Mouse (Mus musculus) lung, embryonic 15.5 days (tissue): Measurements from ENCODE around the gene Skint3. TPM values are rescaled to one million over a fixed set of nuclear protein-coding genes. Genes with fewer than 3 reads are reported as not detected.
"Not testable (repeated sequence)": the region's sequence is repeated elsewhere in the genome, so short reads cannot be mapped to it uniquely, and the experiment has no call there.

Experiments used
- ATAC-seq: fragments of 200-750 bp; cut with Nextera tagmentation; 2 replicates; pipeline ENCODE4 v1.8.0; 2017; ENCODE audit warnings: moderate number of reproducible peaks, borderline replicate concordance; ENCODE audit not compliant: low FRiP score, low TSS enrichment; ENCODE audit errors: extremely low read depth
- H3K27ac ChIP-seq: fragments of 300-500 bp; sonication (generic); 2 replicates; pipeline ENCODE4 v1.5.1; 2015; ENCODE audit warnings: moderate library complexity, mild to moderate bottlenecking, inconsistent platforms
- H3K27me3 ChIP-seq: fragments of 300-500 bp; sonication (generic); 2 replicates; pipeline ENCODE4 v1.6.1; 2015; ENCODE audit warnings: inconsistent platforms
- H3K36me3 ChIP-seq: fragments of 300-500 bp; sonication (generic); 2 replicates; pipeline ENCODE4 v1.6.1; 2015; ENCODE audit warnings: inconsistent platforms
- H3K4me1 ChIP-seq: fragments of 300-500 bp; sonication (generic); 2 replicates; pipeline ENCODE4 v1.6.1; 2015; ENCODE audit warnings: inconsistent platforms
- H3K4me2 ChIP-seq: fragments of 300-500 bp; sonication (generic); 2 replicates; pipeline ENCODE4 v1.6.1; 2015; ENCODE audit warnings: inconsistent platforms, mild to moderate bottlenecking, moderate library complexity
- H3K4me3 ChIP-seq: fragments of 300-500 bp; sonication (generic); 2 replicates; pipeline ENCODE4 v1.5.1; 2015; ENCODE audit warnings: mild to moderate bottlenecking, inconsistent platforms
- H3K9ac ChIP-seq: fragments of 300-500 bp; sonication (generic); 2 replicates; pipeline ENCODE4 v1.6.1; 2015; ENCODE audit warnings: inconsistent platforms
- H3K9me3 ChIP-seq: fragments of 300-500 bp; sonication (generic); 2 replicates; pipeline ENCODE4 v1.6.1; 2016; ENCODE audit warnings: inconsistent platforms
- WGBS: fragments of 180-500 bp; shearing (Covaris S2); methylation state at CpG from one replicate; pipeline ENCODE4 v1.1.7; 2015; 5-methylcytosine and 5-hydroxymethylcytosine counted together
- polyA plus RNA-seq: library from polyadenylated mRNA; unstranded; fragments of >200 nt; fragmentation: Nextera tagmentation; extraction: Ambion mirVana; gene quantifications from 2 replicates; pipeline ENCODE4 v1.2.1, GENCODE M21; 2015

Skint3 gene
- polyA plus RNA-seq: 0.04 TPM in 1 of 2 replicates, not detected in the other

DNA sequence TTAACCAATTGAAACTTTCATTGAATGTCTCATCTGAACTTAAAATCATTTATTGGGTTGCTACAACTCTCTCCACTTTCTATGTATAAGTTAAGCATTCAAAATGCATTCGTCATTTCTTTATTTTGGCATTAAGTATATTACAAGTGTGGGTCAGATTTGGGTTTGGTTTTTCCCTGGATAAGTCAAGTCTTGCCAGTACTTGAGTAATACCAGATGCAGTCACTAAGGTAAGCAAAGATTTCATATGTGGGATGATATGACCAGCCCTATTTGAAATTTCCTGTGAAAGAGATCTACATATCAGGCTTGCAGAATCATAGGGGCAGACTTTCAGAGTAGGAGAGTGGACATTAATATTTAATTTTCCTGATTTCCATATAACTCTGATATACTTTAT is at the start of gene Skint3:
Gene Skint3 (plus strand): TSS at position 301 of the 400 bp plus-strand sequence.
- Histone ChIP-seq H3K4me1 (no peaks in the 10 kb centered on the region), H3K9ac (no peak within 1 kb of the TSS), H3K9me3 (no peaks in the 10 kb centered on the region), H3K4me2 (no peak within 1 kb of the TSS), H3K27me3 (no peaks in the 10 kb centered on the region), H3K4me3 (no peak within 1 kb of the TSS), H3K27ac (no peak within 1 kb of the TSS), H3K36me3 (no peaks in the 10 kb centered on the region)
- no peak for ATAC-seq
- 62% methylated on average over 1 of the region's 1 CpGs for WGBS

DNA sequence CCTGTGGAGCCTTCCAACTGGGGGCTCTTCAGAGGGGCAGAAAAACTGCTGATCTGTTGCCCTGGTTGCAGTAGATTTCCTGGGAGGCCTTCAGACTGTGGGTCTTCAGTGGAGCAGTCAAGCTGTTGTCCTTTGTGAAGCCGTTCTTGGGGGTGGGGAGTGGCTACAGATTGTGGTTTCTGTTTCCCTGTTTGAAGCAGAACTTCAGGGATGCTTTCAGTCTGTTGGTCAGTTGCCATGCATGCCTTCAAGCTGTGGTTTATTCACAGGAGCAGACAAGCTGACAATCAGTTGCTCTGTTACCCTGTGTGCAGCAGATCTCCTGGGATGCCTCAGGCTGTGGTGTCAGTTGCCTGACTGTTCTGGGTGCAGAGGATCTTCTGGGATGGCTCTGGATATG is 11.4 kb downstream of the Skint3 start:
- H3K4me3 ChIP-seq: no peak overlapping the region
- no peak overlapping the region for H3K9ac ChIP-seq
- no peak overlapping the region for H3K4me2 ChIP-seq
- ATAC-seq: no peak
- no peaks in the 10 kb centered on the region for H3K27me3 ChIP-seq
- WGBS: 60% methylated on average over 1 of the region's 1 CpGs
- H3K36me3 ChIP-seq: no peaks in the 10 kb centered on the region
- no peak overlapping the region for H3K27ac ChIP-seq
- H3K4me1 ChIP-seq: no peaks in the 10 kb centered on the region
- H3K9me3 ChIP-seq: no peaks in the 10 kb centered on the region

- Histone ChIP-seq H3K4me1 (no peaks in the 10 kb centered on the region), H3K4me3 (no peak overlapping the region), H3K27me3 (no peaks in the 10 kb centered on the region), H3K9me3 (no peaks in the 10 kb centered on the region), H3K4me2 (no peak overlapping the region), H3K27ac (no peak overlapping the region), H3K9ac (no peak overlapping the region), H3K36me3 (no peaks in the 10 kb centered on the region)
- no peak for ATAC-seq
- 91% methylated on average over 3 of the region's 3 CpGs for WGBS
Observed at GRCm38 (mm10) chr4:112243951-112244350, 11.9 kb downstream of the Skint3 start.

- H3K4me1 ChIP-seq: no peaks in the 10 kb centered on the region
- ATAC-seq: no peak
- H3K36me3 ChIP-seq: no peaks in the 10 kb centered on the region
- H3K27me3 ChIP-seq: no peaks in the 10 kb centered on the region
- no peak overlapping the region for H3K4me3 ChIP-seq
- WGBS: 70% methylated on average over 5 of the region's 5 CpGs
- no peaks in the 10 kb centered on the region for H3K9me3 ChIP-seq
- H3K27ac ChIP-seq: no peak overlapping the region
- no peak overlapping the region for H3K4me2 ChIP-seq
- H3K9ac ChIP-seq: no peak overlapping the region
Observed at GRCm38 (mm10) chr4:112256022-112256421, 24.0 kb downstream of the Skint3 start.

DNA sequence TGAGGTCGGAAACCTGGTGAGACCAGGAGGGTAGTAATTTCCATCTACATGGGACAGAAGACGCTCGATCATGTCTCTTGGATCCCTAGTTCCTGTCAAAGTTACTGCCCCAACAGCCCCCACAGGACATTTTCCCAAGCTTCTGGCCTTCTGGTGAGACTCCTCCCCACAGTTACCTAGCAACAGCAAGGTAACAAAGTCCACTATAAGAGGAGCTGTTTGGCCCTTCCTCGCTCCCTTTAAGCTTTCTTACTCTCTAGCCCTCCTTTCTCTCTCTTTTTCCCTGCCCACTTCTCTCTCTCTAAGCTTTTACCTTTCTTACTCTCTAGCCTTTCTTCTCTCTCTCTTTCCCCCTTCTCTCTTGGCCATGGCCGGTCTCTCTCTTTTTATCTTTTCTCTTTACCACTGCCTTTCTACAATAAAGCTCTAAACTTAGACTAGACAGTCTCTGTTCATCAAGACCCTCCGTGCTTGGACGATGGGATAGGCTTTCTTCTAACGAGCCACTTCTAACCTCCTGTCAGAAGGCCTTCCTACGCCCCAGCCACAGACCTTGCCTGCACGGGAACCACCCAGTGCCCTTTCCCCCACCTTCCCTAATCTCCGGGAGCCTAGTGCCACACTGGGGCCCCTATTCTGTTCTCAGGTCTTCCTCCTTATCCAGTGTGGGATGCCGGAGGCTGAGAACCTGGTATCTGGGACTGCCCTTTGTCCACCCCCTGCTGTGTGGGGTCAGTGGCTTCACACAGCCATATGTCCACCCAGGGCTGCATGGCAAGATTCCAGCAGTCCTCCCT is 55.3 kb downstream of the Skint3 start:
- Histone ChIP-seq H3K4me2 (no peak overlapping the region), H3K4me1 (no peaks in the 10 kb centered on the region), H3K27ac (no peak overlapping the region), H3K4me3 (no peak overlapping the region), H3K9me3 (no peaks in the 10 kb centered on the region; the same call in 1 of the 2 replicates), H3K36me3 (no peaks in the 10 kb centered on the region), H3K9ac (no peak overlapping the region), H3K27me3 (no peaks in the 10 kb centered on the region)
- ATAC-seq: no peak
- WGBS: 78% methylated on average over 12 of the region's 12 CpGs

DNA sequence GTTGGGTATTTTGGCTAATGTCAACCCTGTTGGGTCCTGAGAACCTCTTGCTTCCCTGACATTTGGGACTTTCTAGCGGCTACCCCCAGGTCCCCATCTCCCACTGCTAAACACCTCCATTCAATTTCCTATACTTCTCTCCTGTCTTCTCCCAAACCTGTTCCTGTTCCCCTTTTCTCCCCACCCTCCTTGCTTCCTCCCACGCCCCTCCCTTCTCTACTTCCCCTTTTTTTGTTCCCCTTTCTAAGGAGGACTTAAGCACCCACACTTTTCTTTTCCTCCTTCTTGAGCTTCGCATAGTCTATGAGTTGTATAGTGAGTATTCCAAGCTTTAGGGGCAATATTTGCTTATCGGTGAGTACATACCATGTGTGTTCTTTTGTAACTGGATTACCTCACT is 56.4 kb downstream of the Skint3 start:
- Histone ChIP-seq H3K27me3 (no peaks in the 10 kb centered on the region), H3K4me3 (no peak overlapping the region), H3K27ac (no peak overlapping the region), H3K36me3 (no peaks in the 10 kb centered on the region), H3K9ac (no peak overlapping the region), H3K9me3 (no peaks in the 10 kb centered on the region; the same call in 1 of the 2 replicates), H3K4me2 (no peak overlapping the region), H3K4me1 (no peaks in the 10 kb centered on the region)
- 85% methylated on average over 4 of the region's 4 CpGs for WGBS
- ATAC-seq: no peak

- H3K4me1 ChIP-seq: no peaks in the 10 kb centered on the region
- H3K9me3 ChIP-seq: 0 out of 2 replicates have a peak, but pooled peaks cover 4% of the 10 kb centered on the region
- ATAC-seq: no peak
- no peak overlapping the region for H3K9ac ChIP-seq
- H3K27me3 ChIP-seq: no peaks in the 10 kb centered on the region
- 50% methylated on average over 1 of the region's 1 CpGs for WGBS
- H3K27ac ChIP-seq: no peak overlapping the region
- no peak overlapping the region for H3K4me3 ChIP-seq
- H3K4me2 ChIP-seq: no peak overlapping the region
- no peaks in the 10 kb centered on the region for H3K36me3 ChIP-seq
Observed at GRCm38 (mm10) chr4:112302305-112302704, 70.3 kb downstream of the Skint3 start.

- 0 out of 2 replicates have a peak, but pooled peaks cover 4% of the 10 kb centered on the region for H3K9me3 ChIP-seq
- no peak for ATAC-seq
- no peaks in the 10 kb centered on the region for H3K4me1 ChIP-seq
- no peaks in the 10 kb centered on the region for H3K36me3 ChIP-seq
- WGBS: 84% methylated on average over 3 of the region's 3 CpGs
- H3K27ac ChIP-seq: no peak overlapping the region
- H3K27me3 ChIP-seq: no peaks in the 10 kb centered on the region
- no peak overlapping the region for H3K4me2 ChIP-seq
- H3K9ac ChIP-seq: no peak overlapping the region
- no peak overlapping the region for H3K4me3 ChIP-seq
Observed at GRCm38 (mm10) chr4:112302855-112303509, 70.9 kb downstream of the Skint3 start.

GRCm38 (mm10) chr4:112349111-112349510 is 117.1 kb downstream of the Skint3 start:
- H3K36me3 ChIP-seq, H3K27ac ChIP-seq, H3K9me3 ChIP-seq, H3K27me3 ChIP-seq, ATAC-seq, H3K4me3 ChIP-seq, H3K9ac ChIP-seq, H3K4me1 ChIP-seq, H3K4me2 ChIP-seq: not testable (repeated sequence)
- 92% methylated on average over 17 of the region's 17 CpGs for WGBS

Other genes with a start within 250 kb of the Skint3 start
- 0.41 TPM in 1 of 2 replicates, not detected in the other for gene Skint1, start 226.0 kb upstream of the Skint3 start, polyA plus RNA-seq
- 0.05 and 0.10 TPM in 2 replicates for gene Skint4, start 160.2 kb upstream of the Skint3 start, polyA plus RNA-seq
- gene Skint9, start 201.7 kb downstream of the Skint3 start, polyA plus RNA-seq: not detected in 2 replicates